Mouse (Mus musculus): Measurements from ENCODE around the gene 4933402N22Rik.
"Not testable (repeated sequence)": the region's sequence is repeated elsewhere in the genome, so short reads cannot be mapped to it uniquely, and the experiment has no call there.

Gene 4933402N22Rik

GRCm38 (mm10) chr5:11917743-11918142, at the start of gene 4933402N22Rik:
TSS of gene 4933402N22Rik (plus strand) at chr5:11918043.
- DNase-seq (ENCODE audit: low read depth, low spot score): not testable (repeated sequence)

GRCm38 (mm10) chr5:11923790-11924189, 5.9 kb downstream of the 4933402N22Rik start:
- DNase-seq (ENCODE audit: low read depth, low spot score): not testable (repeated sequence)
